Mouse (Mus musculus) heart, postnatal 10 days (tissue): ENCODE measurements around the gene Agr3. TPM values are rescaled to one million over a fixed set of nuclear protein-coding genes. Genes with fewer than 3 reads are reported as not detected.

ENCODE experiments used
- DNase-seq, 2 experiments: peaks; one replicate each; pipeline ENCODE4 v3.0.0; 2021
- intact Hi-C: fragments of 180-260 bp; cut with DNase I; formaldehyde crosslinking; loops from one replicate; pipeline ENCODE4 v1.15.1; 2025
- total RNA-seq, 2 experiments: library from RNA; stranded (reverse); gene quantifications; 2 replicates each; pipeline ENCODE4 v1.2.3; 2021

Agr3 gene
- total RNA-seq: not detected

DNA sequence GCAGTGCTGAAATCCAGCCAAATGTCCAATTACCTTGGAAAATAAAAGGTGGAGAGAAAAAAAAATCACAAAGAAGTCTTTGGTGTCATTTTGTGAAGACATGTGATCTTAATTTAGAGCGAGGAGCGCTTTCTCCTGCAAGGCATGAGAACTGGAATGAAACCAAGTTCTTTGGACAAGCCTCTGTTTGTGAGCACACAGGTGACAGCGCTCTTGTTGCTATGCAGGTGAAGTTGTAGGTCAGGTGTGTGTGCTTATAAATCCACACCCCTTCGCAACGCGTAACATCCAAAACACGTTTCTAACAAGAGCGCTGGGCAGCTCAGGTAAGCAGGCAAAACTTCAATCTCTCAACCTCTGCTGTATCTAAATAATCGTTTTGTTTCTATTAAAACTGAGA is at the start of gene Agr3:
Gene Agr3 (plus strand): TSS at position 219 of the 400 bp plus-strand sequence.
- no peak for DNase-seq
- intact Hi-C loops: no loop called here

DNA sequence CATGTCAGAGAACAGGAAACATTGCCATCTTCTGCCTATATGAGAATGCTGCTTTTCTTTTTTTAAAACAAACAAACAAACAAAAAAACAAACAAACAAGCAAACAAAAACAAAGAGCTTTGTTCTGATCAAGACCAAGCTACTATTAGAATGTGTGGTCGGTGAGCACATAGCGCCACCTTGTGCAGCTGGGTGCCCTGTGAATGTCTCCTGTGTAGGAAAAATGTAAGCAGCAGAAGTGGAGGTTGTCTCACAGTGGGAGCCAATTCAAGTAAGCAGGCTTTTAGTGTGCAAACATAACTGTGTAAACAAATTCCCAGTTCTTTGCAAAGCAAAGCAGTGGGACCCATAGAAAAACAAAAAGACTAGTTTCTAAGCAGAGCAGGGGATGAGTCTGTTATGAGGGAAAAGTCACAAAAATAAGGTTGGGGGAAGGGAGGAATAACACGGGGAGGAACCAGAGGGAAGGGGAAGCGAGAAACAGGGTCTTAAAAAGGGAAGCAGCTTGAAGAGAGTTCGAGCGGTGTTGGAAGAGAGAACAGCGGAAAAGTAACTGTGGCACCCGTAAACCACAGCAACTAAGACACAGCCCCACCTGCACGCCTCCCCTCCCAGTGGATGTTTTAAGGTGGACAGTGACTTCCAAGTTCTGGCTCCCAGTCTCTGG is 40.4 kb upstream of the Agr3 start:
- DNase-seq: peak; percentile 32 to 41
- intact Hi-C loops: loop anchor here (5.0 kb wide), 1 partner anchor 348 kb away; the partner anchor contains the start of gene Ahr

DNA sequence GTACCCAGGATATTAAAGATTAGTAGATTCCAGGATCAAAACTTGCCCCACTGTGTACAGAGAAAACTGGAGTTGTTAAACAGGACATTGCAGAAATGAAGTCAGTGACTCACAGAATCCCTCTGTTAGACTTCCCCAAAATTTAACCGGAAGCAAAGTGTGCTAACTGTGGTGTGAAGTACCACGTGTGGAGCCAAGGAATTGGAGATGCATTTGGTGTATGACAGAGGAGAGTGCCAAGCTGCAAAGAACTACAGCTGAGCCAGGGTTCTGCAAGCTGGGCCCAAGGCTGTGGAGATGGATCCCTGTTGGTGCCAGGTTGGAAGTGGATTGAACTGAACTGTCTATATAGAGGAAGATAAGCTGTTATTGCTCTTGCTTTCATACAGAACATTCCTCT is 36.0 kb upstream of the Agr3 start:
- intact Hi-C loops: loop anchor here (5.0 kb wide), 1 partner anchor 352 kb away; the partner anchor contains the start of gene Ahr
- no peak for DNase-seq

DNA sequence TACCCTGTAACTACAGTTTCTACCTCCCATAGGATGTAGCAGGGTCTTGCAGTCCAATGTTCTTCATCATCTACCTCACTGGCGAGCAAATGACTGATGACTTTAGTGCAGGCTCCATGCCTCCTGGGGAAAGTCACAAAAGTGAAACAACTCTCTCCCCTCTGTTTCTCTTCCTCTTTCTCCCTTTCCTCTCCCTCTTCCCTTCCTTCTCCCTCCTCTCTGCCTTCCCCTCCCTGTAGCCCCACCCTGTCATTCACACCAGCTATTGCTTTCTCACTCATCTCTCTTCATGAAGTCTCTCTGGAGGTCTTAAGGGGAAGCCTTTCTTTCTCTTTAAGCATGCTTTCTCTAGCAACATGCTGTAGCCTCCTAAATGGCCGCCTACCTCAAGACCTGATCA is 34.7 kb upstream of the Agr3 start:
- DNase-seq: no peak
- intact Hi-C loops: no loop called here

DNA sequence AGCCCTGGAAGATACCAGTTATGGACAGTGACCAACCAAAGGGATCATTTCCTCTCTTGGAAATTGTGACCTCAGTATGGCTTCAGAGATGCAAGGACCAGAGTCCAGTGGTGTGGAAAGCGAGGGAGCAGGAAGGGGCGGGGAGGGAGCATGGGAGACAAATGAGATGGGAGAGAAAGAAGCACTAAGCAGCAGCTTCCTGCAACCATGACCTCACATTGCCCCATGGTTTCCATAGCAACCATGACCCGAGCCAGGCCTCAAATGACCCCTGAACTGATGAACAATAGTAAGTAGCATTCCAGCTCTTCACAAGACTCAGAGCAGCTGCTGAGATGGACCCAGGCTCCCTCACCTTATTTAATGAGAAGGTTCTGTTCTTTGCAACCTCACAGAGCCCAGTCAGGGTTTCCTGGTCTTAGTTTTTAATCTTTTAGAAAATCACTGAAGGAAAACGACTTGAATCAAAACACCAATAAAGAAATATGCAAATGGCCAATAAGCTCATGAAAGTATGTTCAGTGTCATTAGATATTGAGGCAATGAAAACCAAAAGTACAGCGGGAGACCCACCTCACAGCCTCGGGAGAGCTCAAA is 31.0 kb upstream of the Agr3 start:
- intact Hi-C loops: no loop called here
- peak in 1 of 2 experiments; percentile 20 for DNase-seq

DNA sequence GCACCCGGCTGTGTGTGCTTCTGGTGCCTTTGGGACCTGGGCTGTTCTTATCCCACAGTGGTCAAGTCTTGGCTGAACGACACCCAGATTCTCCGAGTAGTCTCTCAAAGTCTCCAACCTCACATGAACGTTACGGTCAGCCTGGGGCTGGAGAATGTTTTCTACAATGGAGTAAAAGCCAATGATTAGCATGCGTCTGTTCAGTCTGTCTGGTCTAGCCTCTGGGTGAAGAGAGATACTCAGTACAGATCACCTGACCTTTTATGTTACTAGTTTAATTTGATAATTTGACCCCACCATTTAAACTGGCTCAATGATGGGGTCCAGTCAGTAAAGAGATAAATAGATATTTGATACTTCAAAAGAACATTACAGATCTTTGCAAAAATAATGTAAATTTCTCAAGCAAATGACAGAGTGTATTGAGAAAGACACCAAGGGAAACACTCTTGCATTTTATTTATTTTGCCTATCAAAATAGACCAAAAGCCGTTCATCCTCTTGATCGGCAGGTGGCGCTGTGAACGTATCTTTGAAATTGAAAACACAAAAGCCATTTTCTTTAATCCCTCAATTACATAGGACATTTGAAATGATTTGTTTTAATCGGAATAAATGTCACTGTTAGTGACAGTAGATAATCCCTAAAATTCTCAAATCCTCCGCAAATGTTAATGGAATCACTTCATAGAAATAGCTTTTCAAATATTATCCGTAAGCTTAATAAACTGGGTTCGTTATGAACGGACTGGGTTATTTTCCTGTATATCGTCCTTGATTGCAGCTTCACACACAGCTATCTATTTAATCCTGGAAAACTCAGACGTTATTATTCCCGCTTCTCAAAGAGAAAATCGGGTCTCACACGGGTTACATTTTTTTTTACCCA is 29.3 kb upstream of the Agr3 start:
- DNase-seq: peak; percentile 60 to 75
- intact Hi-C loops: loop anchor here (1.0 to 5.0 kb wide), 6 partner anchors 99 to 776 kb away; partner anchors contain the start of gene Tspan13

DNA sequence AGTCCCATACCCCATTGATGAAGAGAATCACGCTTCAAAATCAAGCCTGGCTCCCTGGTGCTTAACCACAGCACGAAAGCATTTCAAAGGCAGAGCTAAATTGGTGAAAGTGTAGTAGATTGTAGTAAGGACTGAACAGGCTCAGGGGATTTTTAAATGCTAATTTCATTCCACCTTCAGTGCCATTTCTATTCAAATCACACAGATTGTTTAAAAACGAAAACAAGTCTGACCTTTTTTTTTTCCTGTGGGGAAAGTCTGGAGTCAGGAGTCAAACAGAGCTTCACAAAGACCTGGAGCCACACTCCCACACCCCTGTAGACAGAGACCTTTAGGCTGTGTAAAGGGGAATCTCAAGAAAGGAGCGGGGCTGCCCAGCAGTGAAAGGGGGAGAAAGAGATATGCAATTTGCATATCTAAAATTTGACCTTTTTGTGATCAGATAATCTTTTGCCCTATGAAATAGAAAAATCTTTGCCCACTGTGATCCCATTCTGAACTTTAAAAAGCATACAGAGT is 28.6 kb upstream of the Agr3 start:
- intact Hi-C loops: loop anchor here (1.0 to 5.0 kb wide), 6 partner anchors 98 to 775 kb away; partner anchors contain the start of gene Tspan13

DNA sequence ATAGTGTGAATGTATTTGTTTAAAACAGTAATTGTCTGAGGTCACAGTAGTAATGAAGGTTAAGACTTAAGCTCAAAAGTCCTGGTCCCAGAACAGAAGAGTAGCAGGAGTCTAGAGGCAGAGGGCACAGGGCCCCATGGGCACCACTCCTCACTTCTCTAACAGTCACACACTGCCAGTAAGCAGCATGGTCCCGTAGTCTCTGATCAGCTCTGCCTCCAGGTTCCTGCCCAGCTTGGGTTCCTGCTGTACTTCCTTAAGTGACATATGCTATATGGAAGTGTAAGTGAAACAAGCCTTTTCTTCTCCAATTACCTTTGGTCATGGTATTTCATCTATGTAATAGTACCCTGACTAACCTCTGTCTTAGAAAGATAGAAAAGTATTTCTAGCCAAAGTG is 14.8 kb upstream of the Agr3 start:
- intact Hi-C loops: no loop called here
- no peak for DNase-seq

More for the DNA sequence above, 28.6 kb upstream of the Agr3 start:
- DNase-seq: no peak

DNA sequence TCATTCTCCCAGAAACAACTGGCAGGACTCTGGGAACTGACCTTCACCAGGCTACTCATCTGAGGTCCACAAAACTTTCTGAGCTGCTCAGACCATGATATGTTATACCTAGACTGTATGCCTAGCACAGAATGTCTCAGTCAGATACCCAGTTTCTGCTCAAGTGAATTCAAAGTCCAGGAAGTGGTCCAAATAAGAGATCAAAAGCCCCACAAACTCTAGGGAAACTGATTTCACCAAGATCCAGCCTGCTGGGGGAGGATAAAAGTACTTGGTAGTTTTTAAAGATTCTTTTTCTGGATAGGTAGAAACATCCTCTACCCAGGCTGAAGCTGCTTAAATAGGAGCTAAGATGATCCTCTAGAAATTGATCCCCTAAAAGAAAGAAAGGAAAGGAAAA is 9.6 kb upstream of the Agr3 start:
- no peak for DNase-seq
- intact Hi-C loops: no loop called here

DNA sequence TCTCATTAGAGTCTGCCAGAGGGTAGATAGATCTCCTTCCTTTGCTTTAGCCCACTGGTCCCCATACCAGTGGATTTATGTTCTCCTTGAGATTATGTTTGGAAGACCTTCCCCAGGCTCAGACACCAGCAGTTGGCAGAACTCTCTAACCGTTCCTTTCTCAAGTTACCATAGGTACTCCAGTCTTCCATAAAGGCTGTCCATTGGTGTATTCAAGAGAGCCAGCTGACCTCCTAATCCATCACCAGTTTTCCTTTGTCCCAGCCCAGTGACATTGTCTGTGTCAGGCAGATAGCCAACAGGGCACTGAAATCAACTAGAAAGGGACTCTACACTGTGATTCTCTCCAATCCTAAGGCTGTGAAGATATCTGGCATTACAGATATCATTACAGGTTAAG is 9.0 kb upstream of the Agr3 start:
- intact Hi-C loops: no loop called here
- DNase-seq: no peak

DNA sequence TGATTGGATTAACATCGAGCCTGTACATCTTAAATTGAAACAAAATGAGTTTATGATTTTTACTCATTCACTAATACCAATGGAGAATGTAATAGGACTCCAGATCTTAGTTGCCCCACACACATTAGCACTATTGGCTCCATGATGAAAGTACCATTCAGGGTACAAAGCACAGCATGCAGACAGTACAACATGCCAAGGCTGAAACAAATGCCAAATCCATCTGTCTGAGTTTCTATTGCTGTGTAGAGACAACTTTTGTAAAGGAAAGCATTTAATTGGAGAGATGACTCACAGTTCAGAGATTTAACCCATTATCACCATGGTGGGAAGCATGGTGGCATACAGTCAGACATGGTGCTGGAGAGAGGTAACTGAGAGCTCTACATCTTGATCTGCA is 7.4 kb upstream of the Agr3 start:
- intact Hi-C loops: no loop called here
- DNase-seq: no peak

DNA sequence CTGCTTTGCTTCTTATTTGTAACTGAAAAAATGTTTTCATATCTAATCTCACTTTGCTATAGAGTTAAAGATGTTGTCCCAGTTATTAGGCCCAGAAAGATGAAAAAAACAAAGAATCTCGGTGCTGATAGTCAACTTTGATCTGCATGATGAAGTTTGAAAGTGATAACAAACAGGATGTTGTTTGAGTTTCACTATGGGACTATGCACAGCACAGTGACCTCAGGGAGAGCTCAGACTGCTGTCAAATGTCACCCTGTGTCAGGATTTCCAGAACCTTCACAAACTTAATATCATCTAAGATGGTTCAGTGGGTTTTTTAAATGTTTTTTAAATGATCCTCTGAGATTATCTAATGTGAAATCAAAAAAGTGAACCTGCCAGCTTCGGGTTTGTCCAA is 2.4 kb downstream of the Agr3 start:
- no peak for DNase-seq
- intact Hi-C loops: no loop called here

DNA sequence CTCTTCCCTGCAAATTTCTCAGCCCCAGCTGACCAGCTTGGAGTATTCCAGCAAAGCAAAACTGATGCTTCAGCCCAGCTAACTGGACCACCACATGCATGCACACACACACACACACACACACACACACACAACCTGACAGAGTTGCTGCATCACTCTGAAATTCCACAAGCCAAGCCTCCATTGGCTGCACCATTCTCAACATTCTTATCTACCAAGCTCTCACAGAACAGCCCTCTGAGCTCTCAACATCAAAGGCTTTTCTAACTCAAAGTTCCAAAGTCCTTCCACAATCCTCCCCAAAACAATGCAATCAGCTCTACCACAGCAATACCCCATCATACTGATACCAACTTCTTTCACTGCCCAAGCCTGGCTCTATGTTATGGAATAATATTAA is 7.4 kb downstream of the Agr3 start:
- intact Hi-C loops: no loop called here
- no peak for DNase-seq

DNA sequence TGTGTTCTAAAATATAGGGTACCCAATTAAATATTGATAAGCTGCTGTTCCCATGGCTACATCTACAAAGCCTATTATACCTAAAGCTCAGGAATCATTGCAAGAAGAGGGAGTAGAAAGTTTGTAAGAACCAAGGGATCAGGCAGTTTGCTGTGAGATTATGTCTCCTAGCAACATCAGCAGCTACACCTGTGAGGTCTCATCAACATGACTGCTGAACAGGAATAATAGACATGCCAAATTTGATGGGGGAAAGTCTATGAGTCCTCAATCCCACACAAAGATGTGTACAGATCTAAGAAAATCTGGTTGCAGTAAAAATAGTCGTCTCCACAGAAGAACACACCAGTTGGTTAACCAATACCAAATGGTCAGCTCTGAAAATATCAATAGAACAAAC is 26.3 kb downstream of the Agr3 start:
- intact Hi-C loops: no loop called here
- DNase-seq: no peak

DNA sequence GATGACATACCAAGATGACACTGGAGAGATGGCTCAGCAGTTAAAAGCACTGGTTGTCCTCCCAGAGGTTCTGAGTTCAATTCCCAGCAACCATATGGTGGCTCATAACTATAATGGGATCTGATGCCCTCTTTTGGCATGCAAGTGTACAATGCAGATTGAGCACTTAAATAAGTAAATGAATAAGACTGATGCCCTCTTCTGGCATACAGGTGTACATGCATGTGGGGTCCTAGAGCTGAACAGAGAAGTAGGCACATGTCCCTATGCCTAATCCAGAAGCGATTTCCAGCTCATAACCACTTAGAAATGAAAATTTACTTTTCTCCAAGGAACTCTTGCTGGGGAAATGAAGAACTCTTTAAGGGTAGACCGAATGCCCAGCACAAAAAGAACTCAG is 31.8 kb downstream of the Agr3 start:
- DNase-seq: peak in 1 of 2 experiments; percentile 1
- intact Hi-C loops: no loop called here

DNA sequence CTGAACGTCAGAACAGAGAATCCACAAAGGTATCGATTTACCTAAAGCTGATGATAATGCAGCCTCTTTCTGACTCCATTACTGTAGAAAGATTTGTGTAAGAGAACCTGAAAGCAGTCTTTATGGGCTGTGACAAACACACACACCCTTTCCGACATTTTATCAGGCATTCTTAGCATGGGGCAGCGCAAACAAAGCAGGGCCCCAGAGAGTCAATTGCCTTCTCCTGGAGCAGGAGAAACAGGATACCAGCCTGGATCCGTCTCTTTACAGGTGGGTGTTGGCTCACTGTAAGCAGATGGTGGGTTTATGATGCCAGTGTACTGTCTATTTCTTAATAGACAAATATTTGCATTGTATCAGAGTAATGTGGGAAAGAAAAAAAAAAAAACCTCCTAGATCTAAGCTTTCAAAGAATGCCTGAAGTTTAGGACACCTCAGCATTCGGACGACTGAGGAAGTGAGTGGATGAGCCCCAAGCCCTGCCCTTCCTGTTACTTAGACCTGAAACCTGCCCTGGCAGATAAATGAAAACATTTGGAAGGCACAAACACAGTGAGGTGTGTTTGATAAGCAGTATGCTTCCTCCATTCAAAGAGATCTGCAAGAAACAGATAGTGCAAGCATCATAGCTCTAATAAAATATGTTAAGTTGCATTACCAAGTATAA is 40.8 kb downstream of the Agr3 start:
- intact Hi-C loops: no loop called here

DNA sequence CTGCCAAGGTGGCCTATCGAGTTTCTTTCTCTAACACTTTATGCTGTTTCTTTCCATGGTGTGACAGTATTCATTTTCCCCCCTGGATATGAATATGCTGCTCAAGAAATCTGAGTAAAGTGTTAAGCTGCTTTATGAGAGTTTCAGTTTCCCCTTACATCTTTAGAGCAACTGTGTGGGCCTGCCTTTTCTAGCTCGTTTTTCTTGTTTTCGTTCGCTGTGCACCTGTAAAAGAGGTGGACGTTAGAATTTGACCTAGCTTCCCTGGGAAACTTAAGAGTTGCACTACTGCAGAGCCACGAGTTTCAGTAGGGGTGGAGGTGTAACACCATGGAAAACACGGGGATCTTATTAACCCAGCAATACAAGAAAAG is 41.3 kb downstream of the Agr3 start:
- intact Hi-C loops: no loop called here
- no peak for DNase-seq

More for the DNA sequence above, 40.8 kb downstream of the Agr3 start:
- no peak for DNase-seq

DNA sequence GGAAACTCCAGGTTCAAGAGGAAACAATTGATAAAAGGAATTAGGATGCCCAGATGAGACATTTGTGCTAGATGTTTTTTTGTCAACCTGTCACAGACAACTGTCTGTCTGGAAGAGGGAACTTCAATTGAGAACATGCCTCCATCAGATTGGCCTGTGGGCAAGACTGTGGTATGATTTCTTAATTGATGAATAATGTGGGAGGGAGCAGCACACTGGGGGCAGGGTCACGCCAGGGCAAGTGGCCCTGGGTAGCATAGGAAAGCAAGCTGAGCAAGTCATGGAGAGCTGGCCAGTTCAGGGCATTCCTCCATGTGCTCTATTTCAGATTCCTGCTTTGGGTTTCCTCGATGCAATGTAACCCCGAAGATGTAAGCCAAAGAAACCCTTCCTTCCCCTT is 50.5 kb downstream of the Agr3 start:
- DNase-seq: no peak
- intact Hi-C loops: no loop called here

DNA sequence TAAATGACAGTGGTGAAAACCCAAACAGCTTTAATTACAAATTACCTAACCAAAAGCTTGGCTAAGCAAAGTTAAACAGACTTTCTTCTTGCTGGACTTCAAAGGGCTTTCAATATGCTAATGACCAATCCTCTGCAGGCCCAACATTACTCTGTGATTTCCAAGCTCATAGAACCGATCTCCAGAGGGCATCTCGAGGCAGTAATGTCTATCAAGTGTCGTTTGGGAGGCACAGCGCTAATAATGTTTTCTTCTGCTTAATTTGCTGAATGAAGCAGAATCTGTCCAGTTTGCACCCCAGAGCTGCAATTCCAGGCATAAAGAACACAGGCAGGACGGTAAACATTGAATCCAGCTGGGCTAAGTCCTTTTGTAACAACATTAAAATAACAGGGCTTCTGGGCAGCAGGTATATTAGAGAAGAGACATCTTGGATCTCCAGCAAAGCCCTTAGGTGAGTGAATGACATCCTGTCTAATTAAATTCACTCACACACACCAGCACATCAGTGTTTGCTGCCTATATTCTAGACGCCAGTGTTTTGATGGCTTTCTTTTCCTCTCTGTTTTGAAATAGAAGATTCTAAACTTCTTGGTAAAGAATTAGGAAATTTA is 52.3 kb downstream of the Agr3 start:
- intact Hi-C loops: no loop called here
- no peak for DNase-seq

DNA sequence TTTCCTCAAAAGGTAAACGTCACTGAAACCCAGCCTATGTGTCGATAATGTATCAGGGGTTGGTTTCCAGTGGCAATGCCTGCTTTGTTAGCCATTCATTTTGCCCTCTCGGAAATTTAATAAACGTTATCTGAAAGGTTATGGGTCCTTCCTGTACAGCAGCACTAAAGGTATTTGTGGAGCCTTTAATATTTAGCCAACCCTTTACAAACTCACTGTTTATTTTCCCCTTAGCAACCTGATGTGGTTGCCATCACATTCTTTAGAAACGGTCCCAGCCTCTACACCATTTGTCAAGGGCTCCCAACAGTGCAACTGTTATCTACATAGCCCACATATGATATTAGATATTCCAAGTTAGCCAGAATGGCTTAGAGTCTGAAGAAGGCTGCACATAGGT is 54.2 kb downstream of the Agr3 start:
- DNase-seq: no peak
- intact Hi-C loops: no loop called here
